ENCODE assay signal across 12 mouse cellular contexts in the genomic region with DNA sequence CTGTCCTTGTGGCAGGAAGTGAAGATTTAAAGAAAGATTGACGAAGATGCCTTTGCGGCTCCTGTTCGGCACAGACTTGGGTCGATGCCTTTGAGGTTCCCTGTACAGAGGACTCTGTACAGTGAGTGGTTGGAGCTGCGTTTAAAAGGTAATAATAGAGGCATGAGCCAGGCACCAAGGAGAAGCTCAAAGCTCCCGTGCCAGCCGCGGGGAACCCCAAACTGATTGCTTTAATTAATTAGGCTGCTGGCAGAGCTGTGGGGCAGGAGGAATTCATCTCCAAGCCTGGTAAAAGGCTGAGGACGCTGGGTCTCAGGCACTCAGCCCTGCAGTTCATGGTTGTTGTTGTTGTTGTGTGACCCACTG.
DNase-seq lines count a peak whose midpoint lies in the region; ATAC-seq lines count a peak whose summit lies in the region.
"Had no signal": no experiment of that assay in that cellular context is flagged by ENCODE, and none has a peak within 500 bp of the region (broad histone marks: within the 10 kb centered on the region; RNA-seq: fewer than 3 reads in every experiment).

No protein-coding gene starts in this region.

- H3K36me3 ChIP-seq in heart, embryonic 10.5 days = no peaks in the 10 kb centered on the region
- no peaks in the 10 kb centered on the region for H3K36me3 ChIP-seq in forebrain, embryonic 16.5 days (ENCODE audit: control insufficient read depth, insufficient read depth)
- H3K36me3 ChIP-seq in neural tube, embryonic 14.5 days (ENCODE audit: control insufficient read depth, insufficient read depth, low read length) = no peaks in the 10 kb centered on the region
- H3K36me3 ChIP-seq: liver, embryonic 12.5 days had no signal

- DNase-seq in heart, embryonic 10.5 days (ENCODE audit: low spot score) = no peak
- DNase-seq in heart, postnatal 4 days = no peak
- peak; percentile 22 to 25 for DNase-seq in layer of hippocampus, postnatal 10 days (ENCODE audit: low spot score in 2 of 2)
- no peak for DNase-seq in layer of hippocampus, adult 9-10 months (ENCODE audit: low spot score)
- DNase-seq in cerebellum, postnatal 4 days (ENCODE audit: low spot score in 2 of 2) = no peak
- DNase-seq in spleen, postnatal 4 days (ENCODE audit: low spot score in 2 of 2) = no peak

- ATAC-seq in forebrain, embryonic 16.5 days = peak; percentile 69
- 0 out of 2 replicates have a peak, but pooled peaks have one; percentile 14 for ATAC-seq in neural tube, embryonic 14.5 days (ENCODE audit: low read depth)
- ATAC-seq: liver, embryonic 12.5 days had no signal

- peak overlapping the region; percentile 12; the same call in 1 of the 2 replicates for H3K4me2 ChIP-seq in forebrain, embryonic 16.5 days (ENCODE audit: low read length)
- 0 out of 2 replicates have a peak overlapping the region, but pooled peaks have one; percentile 4 for H3K4me2 ChIP-seq in neural tube, embryonic 14.5 days (ENCODE audit: low read depth, low read length)
- H3K4me2 ChIP-seq: heart, embryonic 11.5 days; liver, embryonic 12.5 days; lung, embryonic 14.5 days had no signal

- no peak overlapping the region for H3K9ac ChIP-seq in forebrain, embryonic 16.5 days (replicated peaks; ENCODE audit: low read depth, low read length)
- no peak overlapping the region for H3K9ac ChIP-seq in neural tube, embryonic 14.5 days (replicated peaks; ENCODE audit: low read depth, low read length)
- H3K9ac ChIP-seq: liver, embryonic 12.5 days; lung, embryonic 14.5 days had no signal

- H3K9me3 ChIP-seq in heart, embryonic 10.5 days = no peaks in the 10 kb centered on the region
- H3K9me3 ChIP-seq in forebrain, embryonic 16.5 days (ENCODE audit: control insufficient read depth, low read length) = no peaks in the 10 kb centered on the region
- no peaks in the 10 kb centered on the region for H3K9me3 ChIP-seq in neural tube, embryonic 14.5 days (ENCODE audit: control insufficient read depth, low read length)
- H3K9me3 ChIP-seq: liver, embryonic 12.5 days had no signal

- peaks cover 41% of the 10 kb centered on the region for H3K4me1 ChIP-seq in heart, embryonic 10.5 days
- peaks cover 15% of the 10 kb centered on the region for H3K4me1 ChIP-seq in forebrain, embryonic 16.5 days (replicated peaks; ENCODE audit: control insufficient read depth, insufficient read depth, low read length)
- H3K4me1 ChIP-seq in neural tube, embryonic 14.5 days (ENCODE audit: control insufficient read depth, insufficient read depth, low read length) = no peaks in the 10 kb centered on the region

- H3K27me3 ChIP-seq in heart, embryonic 10.5 days (ENCODE audit: insufficient read depth, poor library complexity, severe bottlenecking) = peaks cover 4% of the 10 kb centered on the region; the same call in 1 of the 2 replicates
- H3K27me3 ChIP-seq in forebrain, embryonic 16.5 days (replicated peaks; ENCODE audit: control insufficient read depth, insufficient read depth, low read length) = 0 out of 2 replicates have a peak, but pooled peaks cover 2% of the 10 kb centered on the region
- H3K27me3 ChIP-seq in neural tube, embryonic 14.5 days (ENCODE audit: control insufficient read depth, insufficient read depth, low read length) = no peaks in the 10 kb centered on the region
- H3K27me3 ChIP-seq: liver, embryonic 12.5 days had no signal

- WGBS in heart, embryonic 10.5 days = 63% methylated on average over 9 of the region's 9 CpGs
- 26% methylated on average over 9 of the region's 9 CpGs for WGBS in forebrain, embryonic 16.5 days
- 55% methylated on average over 9 of the region's 9 CpGs for WGBS in neural tube, embryonic 14.5 days

- H3K4me3 ChIP-seq in heart, embryonic 10.5 days = no peak overlapping the region
- H3K4me3 ChIP-seq in forebrain, embryonic 16.5 days (replicated peaks; ENCODE audit: low read length) = no peak overlapping the region
- H3K4me3 ChIP-seq in neural tube, embryonic 14.5 days (ENCODE audit: low read depth, low read length) = no peak overlapping the region
- H3K4me3 ChIP-seq: erythroblast, embryonic 14.5 days; liver, embryonic 12.5 days had no signal

- peak overlapping the region; percentile 25 for H3K27ac ChIP-seq in heart, embryonic 10.5 days
- peak overlapping the region; percentile 25; the same call in 1 of the 2 replicates for H3K27ac ChIP-seq in forebrain, embryonic 16.5 days (ENCODE audit: low read length)
- H3K27ac ChIP-seq in neural tube, embryonic 14.5 days (ENCODE audit: low read depth, low read length) = no peak overlapping the region
- H3K27ac ChIP-seq: liver, embryonic 12.5 days had no signal

Comparison
In these comparisons a context has a peak if more than half of its experiments do, and no peak if none do; other contexts are left out.
1. DNase-seq: peak in layer of hippocampus, postnatal 10 days (2 of 2); none in heart, embryonic 10.5 days (single experiment), heart, postnatal 4 days (single experiment), layer of hippocampus, adult 9-10 months (single experiment), cerebellum, postnatal 4 days (0 of 2) and spleen, postnatal 4 days (0 of 2).